Mouse (Mus musculus) bone marrow, adult 2 months (tissue): Measurements from ENCODE around the gene Gm5089.

Experiments used
- CTCF ChIP-seq: fragments of 200-500 bp; IDR thresholded peaks from 2 replicates; pipeline ENCODE4 v1.5.1; 2011; ENCODE audit warnings: low read length, control low read depth; ENCODE audit not compliant: control insufficient read depth, insufficient read depth
- POLR2A ChIP-seq: fragments of 200-500 bp; IDR thresholded peaks from 2 replicates; pipeline ENCODE4 v1.6.1; 2011; ENCODE audit warnings: low read depth, mild to moderate bottlenecking, control low read depth, low read length, borderline replicate concordance; ENCODE audit not compliant: control insufficient read depth

- TF ChIP-seq CTCF (no peak), POLR2A (no peak)
These were observed 37.4 kb downstream of the Gm5089 start for GRCm38 (mm10) chr14:122413542-122413928.
